Mouse (Mus musculus) liver, embryonic 15.5 days (tissue): ENCODE results near the gene Eif3l. TPM values are rescaled to one million over a fixed set of nuclear protein-coding genes. Genes with fewer than 3 reads are reported as not detected.

Experiments
- ATAC-seq: fragments of 200-750 bp; cut with Nextera tagmentation; 2 replicates; pipeline ENCODE4 v1.8.0; 2017; ENCODE audit warnings: moderate number of reproducible peaks, mild to moderate bottlenecking, moderate library complexity; ENCODE audit not compliant: insufficient read depth
- H3K27ac ChIP-seq: fragments of 300-500 bp; sonication (generic); replicated peaks from 2 replicates; pipeline ENCODE4 v1.5.1; 2015; ENCODE audit warnings: mild to moderate bottlenecking, inconsistent platforms
- H3K27me3 ChIP-seq: fragments of 300-500 bp; sonication (generic); 2 replicates; pipeline ENCODE4 v1.6.1; 2015; ENCODE audit warnings: mild to moderate bottlenecking, inconsistent platforms
- H3K36me3 ChIP-seq: fragments of 300-500 bp; sonication (generic); replicated peaks from 2 replicates; pipeline ENCODE4 v1.6.1; 2015; ENCODE audit warnings: moderate library complexity, mild to moderate bottlenecking, inconsistent platforms
- H3K4me1 ChIP-seq: fragments of 300-500 bp; sonication (generic); replicated peaks from 2 replicates; pipeline ENCODE4 v1.6.1; 2015; ENCODE audit warnings: inconsistent platforms
- H3K4me2 ChIP-seq: fragments of 300-500 bp; sonication (generic); 2 replicates; pipeline ENCODE4 v1.6.1; 2015; ENCODE audit warnings: moderate library complexity, mild to moderate bottlenecking, inconsistent platforms
- H3K4me3 ChIP-seq: fragments of 300-500 bp; sonication (generic); replicated peaks from 2 replicates; pipeline ENCODE4 v1.5.1; 2015; ENCODE audit warnings: mild to moderate bottlenecking, inconsistent platforms
- H3K9ac ChIP-seq: fragments of 300-500 bp; sonication (generic); 2 replicates; pipeline ENCODE4 v1.6.1; 2015; ENCODE audit warnings: moderate library complexity, mild to moderate bottlenecking, inconsistent platforms
- H3K9me3 ChIP-seq: fragments of 300-500 bp; sonication (generic); replicated peaks from 2 replicates; pipeline ENCODE4 v1.6.1; 2016; ENCODE audit warnings: inconsistent platforms
- WGBS: fragments of 180-500 bp; shearing (Covaris S2); methylation state at CpG from one replicate; pipeline ENCODE4 v1.1.7; 2015; ENCODE audit warnings: mixed read lengths; ENCODE audit not compliant: insufficient replicate concordance; 5-methylcytosine and 5-hydroxymethylcytosine counted together
- polyA plus RNA-seq: library from polyadenylated mRNA; unstranded; fragments of >200 nt; fragmentation: Nextera tagmentation; extraction: Ambion mirVana; gene quantifications from 2 replicates; pipeline ENCODE4 v1.2.1, GENCODE M21; 2015

The Eif3l gene
- polyA plus RNA-seq, 1 experiment from 2014 or later: 117 TPM

DNA sequence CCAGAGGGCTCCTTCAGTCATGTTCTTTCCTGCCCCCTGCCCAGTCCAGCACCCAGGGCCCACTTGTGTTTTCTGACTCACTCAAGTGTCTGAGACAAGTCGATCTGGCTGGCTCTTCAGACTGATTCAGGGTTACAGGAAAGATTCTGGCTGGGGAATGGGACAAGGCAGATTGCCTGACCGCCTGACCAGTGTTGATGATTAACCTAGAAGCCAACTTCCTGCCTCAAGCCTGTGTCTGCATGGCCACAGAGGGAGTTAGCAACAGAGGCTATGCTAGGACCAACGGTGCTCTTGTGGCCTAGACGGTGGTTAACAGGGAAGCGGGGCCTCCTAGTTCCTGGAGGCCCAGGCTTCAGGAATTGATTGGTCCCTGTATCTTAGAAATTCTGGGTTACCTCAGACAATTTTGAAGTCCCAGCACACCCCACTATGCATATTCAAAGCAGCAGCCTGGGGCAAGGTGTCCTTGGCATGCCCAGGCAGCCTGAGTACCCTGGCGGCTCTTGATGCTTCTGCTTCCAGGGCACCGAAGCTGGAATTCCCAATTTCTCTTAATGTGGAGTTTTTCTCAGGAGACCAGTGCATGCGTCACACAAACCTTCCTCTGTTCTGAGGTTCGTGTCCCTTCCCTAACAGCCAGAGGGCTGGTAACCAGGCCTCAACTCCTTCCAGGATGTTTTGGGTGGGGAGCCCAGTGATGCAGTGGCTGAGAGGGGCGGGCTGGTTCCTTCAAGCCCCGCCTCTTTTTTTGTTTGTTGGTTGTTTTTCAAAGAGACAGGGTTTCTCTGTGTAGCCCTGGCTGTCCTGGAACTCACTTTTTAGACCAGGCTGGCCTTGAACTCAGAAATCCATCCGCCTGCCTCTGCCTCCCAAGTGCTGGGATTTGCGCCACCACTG is 23.3 kb upstream of the Eif3l start:
- Histone ChIP-seq H3K9ac (no peak overlapping the region), H3K27me3 (peaks cover 2% of the 10 kb centered on the region; the same call in 1 of the 2 replicates), H3K4me2 (peak overlapping the region; percentile 34), H3K9me3 (no peaks in the 10 kb centered on the region), H3K4me3 (no peak overlapping the region; the same call in 1 of the 2 replicates), H3K4me1 (peaks cover 26% of the 10 kb centered on the region), H3K36me3 (peaks cover 52% of the 10 kb centered on the region), H3K27ac (peak overlapping the region; percentile 78)
- peak; percentile 42 for ATAC-seq
- WGBS: 46% methylated on average over 13 of the region's 13 CpGs

DNA sequence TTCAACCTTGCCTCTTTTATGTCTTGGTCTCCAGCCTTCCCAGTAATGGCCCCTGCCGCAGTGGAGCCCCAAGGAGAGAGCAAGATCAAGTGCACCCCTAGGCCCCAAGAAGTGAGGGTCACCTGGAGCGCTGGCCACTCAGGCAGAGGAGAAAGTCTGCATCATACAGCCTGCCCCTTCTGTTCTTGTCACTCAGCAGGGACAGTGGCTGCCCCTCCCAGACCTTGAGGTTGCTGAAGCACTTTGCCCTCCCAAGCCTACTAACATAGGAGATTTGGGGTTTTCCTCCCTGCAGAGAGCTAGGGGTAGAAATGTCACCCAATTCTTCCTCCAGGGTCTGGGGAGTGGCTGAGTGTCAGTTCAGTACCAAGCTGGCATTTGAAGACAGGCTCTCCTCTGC is 22.6 kb upstream of the Eif3l start:
- Histone ChIP-seq H3K4me3 (no peak overlapping the region), H3K27me3 (peaks cover 2% of the 10 kb centered on the region; the same call in 1 of the 2 replicates), H3K4me1 (peaks cover 31% of the 10 kb centered on the region), H3K9ac (no peak overlapping the region), H3K4me2 (no peak overlapping the region), H3K27ac (peak overlapping the region; percentile 78; the same call in 1 of the 2 replicates), H3K36me3 (peaks cover 59% of the 10 kb centered on the region), H3K9me3 (no peaks in the 10 kb centered on the region)
- WGBS: 87% methylated on average over 2 of the region's 2 CpGs
- ATAC-seq: no peak

DNA sequence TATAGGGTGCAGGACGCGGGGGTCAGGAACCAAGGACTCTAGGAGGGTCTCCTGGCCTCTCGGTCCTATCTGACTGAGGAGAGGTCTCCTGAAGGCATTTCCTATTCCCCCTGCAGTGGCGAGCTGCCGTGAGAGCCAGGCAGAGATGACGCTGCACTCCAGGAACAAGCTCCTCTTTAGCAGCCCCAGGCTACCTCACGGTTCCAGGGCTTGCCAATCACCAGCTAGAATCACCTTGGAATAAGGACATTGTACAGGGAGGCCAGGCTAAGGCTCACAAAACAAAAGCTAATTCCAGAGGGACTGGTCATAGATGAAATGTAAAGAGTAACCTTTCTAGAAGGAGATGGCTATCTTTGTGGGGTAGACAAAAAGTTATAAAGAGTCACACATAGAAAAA is 18.4 kb upstream of the Eif3l start:
- Histone ChIP-seq H3K27me3 (no peaks in the 10 kb centered on the region), H3K27ac (no peak overlapping the region), H3K9me3 (no peaks in the 10 kb centered on the region), H3K9ac (no peak overlapping the region), H3K4me3 (no peak overlapping the region), H3K4me2 (no peak overlapping the region), H3K4me1 (peaks cover 58% of the 10 kb centered on the region), H3K36me3 (peaks cover 95% of the 10 kb centered on the region)
- no peak for ATAC-seq
- WGBS: 91% methylated on average over 7 of the region's 7 CpGs

DNA sequence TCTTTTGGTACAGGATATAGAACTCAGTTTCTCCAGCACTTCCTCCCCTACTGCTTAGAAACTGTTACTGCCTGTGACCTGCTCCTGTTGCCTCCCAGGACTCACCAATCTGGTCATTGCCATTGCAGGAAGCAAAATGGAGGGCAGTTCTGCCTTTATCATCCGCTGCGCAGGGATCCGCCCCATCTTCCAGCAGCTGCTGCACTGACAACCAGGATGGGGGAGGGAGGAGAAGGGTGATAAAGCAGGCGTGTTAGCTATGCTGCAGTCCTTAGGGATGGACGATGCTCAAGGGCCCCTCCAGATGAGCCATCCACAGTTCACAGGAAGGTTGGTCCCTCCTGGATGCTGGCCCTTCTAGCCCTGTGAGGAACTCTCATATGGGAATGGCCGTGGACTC is 17.1 kb upstream of the Eif3l start:
- peak; percentile 22 for ATAC-seq
- Histone ChIP-seq H3K4me1 (peaks cover 50% of the 10 kb centered on the region), H3K9ac (no peak overlapping the region), H3K27me3 (no peaks in the 10 kb centered on the region), H3K4me3 (no peak overlapping the region), H3K27ac (peak overlapping the region; percentile 77), H3K36me3 (peaks cover 84% of the 10 kb centered on the region), H3K9me3 (no peaks in the 10 kb centered on the region), H3K4me2 (peak overlapping the region; percentile 46)
- 29% methylated on average over 6 of the region's 6 CpGs for WGBS

DNA sequence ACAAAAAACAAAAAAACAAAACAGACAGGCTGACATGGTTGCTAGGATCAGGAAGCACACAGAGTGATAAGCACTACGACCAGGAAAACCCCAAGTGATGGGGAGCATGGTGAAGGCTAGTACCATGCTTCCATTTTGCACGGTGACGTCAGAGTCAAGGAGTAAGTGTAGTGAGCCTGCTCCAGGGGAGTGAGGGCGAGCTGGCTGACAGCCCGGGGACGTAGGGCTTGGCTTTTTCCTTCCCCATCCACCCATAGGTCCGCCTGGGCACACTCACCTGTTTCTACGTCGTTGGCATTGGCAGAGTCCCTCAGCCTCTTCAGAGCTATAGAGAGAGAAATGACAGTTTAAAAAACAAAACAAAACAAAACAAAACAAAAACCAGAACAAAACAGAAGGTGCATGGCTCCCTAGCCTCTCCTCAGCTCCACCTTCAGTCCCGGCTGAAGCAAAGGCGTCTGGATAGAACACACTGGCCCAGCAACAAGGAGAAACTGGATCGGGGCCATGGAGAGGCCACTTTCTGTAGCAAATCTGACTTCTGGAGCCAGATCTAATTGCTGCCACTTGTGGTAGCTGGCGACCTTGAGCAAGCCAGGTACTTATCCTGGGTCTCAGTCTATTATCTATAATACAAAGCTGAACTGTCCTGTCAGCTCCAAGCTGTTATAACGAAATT is 14.0 kb upstream of the Eif3l start:
- H3K9ac ChIP-seq: peak overlapping the region; percentile 87
- ATAC-seq: no peak
- no peaks in the 10 kb centered on the region for H3K27me3 ChIP-seq
- H3K4me2 ChIP-seq: peak overlapping the region; percentile 74
- peak overlapping the region; percentile 82 for H3K4me3 ChIP-seq
- peaks cover 78% of the 10 kb centered on the region for H3K4me1 ChIP-seq
- peaks cover 52% of the 10 kb centered on the region for H3K36me3 ChIP-seq
- WGBS: 71% methylated on average over 14 of the region's 14 CpGs
- no peaks in the 10 kb centered on the region for H3K9me3 ChIP-seq
- peak overlapping the region; percentile 64 for H3K27ac ChIP-seq

DNA sequence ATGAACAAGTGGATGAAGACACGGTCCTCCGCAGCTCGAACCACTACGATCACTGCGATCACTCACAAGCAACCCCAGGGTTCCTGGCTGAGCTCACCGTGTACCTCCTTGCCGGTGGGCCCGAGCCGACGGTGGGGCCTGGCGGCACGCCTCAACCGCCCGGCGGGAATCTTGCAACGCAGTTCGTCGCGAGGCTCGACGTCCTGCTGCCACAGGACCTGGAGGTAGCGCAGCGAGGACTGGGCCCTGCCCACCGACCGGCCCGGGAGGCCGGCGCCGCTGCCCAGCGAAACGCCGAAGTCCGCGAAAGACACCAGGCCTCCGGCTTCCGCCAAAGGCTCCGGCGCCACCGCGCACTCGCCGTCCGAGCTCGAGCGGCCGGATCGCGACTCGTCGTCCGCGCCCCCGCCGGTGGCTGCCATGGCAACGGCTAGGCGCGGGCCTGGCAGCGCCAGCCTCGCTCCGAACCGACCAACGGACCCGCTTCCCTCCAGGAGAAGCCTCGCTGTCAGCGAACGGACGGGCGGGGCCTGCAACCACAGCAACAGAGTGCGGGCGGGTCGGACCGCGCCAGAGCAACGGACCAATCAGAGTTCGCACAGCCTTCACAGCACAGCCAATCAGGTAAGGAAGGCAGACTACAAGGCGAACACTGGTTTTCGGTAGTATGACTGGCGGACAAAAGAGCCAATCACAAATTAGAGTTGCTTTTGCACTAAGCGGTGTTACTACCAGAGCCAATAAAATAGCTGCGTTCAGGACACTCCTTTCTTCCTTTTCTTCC is 12.4 kb upstream of the Eif3l start, which contains the start of gene Ankrd54:
Gene Ankrd54, minus strand, starts transcription at position 518 of the 784 bp plus-strand sequence.
- H3K36me3 ChIP-seq: peaks cover 37% of the 10 kb centered on the region
- ATAC-seq: peak; percentile 96
- H3K9me3 ChIP-seq: no peaks in the 10 kb centered on the region
- under 1% methylated on average over 80 of the region's 80 CpGs for WGBS
- H3K27ac ChIP-seq: peak within 1 kb of the TSS; percentile 91
- H3K27me3 ChIP-seq: no peaks in the 10 kb centered on the region
- H3K4me3 ChIP-seq: peak within 1 kb of the TSS; percentile 82
- H3K9ac ChIP-seq: peak within 1 kb of the TSS; percentile 87
- H3K4me2 ChIP-seq: peak within 1 kb of the TSS; percentile 79
- peaks cover 86% of the 10 kb centered on the region for H3K4me1 ChIP-seq

DNA sequence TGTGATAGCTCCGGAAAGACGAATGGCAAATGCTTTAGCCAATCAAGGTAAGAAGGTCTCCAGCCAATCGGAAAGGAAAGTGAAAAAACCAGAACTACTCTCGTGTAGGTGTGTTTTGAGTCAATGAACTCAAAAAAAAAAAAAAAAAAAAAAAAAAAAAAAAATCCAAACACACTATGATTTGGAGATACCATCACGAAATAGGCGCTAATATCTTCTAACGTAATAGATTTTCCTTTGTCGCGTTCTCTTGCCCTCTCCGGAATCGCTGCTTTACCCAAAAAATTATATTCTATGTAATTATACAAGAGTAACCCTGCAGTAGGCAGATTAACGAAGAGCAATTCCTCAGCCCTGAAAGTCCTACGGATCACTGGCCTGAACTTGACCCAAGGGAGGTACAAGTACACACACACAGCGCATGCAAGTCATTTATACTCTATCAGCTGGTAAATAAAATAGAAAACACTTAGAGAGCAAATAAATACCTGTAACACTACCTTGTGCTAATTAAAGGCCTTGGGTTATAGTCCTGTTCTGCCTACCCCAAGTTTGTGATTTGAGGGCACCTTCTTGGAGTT is 11.7 kb upstream of the Eif3l start:
- no peaks in the 10 kb centered on the region for H3K27me3 ChIP-seq
- H3K9ac ChIP-seq: peak overlapping the region; percentile 55
- H3K4me3 ChIP-seq: peak overlapping the region; percentile 59
- H3K27ac ChIP-seq: peak overlapping the region; percentile 85
- H3K36me3 ChIP-seq: peaks cover 30% of the 10 kb centered on the region
- 8% methylated on average over 14 of the region's 14 CpGs for WGBS
- ATAC-seq: no peak
- peak overlapping the region; percentile 79 for H3K4me2 ChIP-seq
- peaks cover 86% of the 10 kb centered on the region for H3K4me1 ChIP-seq
- H3K9me3 ChIP-seq: no peaks in the 10 kb centered on the region

DNA sequence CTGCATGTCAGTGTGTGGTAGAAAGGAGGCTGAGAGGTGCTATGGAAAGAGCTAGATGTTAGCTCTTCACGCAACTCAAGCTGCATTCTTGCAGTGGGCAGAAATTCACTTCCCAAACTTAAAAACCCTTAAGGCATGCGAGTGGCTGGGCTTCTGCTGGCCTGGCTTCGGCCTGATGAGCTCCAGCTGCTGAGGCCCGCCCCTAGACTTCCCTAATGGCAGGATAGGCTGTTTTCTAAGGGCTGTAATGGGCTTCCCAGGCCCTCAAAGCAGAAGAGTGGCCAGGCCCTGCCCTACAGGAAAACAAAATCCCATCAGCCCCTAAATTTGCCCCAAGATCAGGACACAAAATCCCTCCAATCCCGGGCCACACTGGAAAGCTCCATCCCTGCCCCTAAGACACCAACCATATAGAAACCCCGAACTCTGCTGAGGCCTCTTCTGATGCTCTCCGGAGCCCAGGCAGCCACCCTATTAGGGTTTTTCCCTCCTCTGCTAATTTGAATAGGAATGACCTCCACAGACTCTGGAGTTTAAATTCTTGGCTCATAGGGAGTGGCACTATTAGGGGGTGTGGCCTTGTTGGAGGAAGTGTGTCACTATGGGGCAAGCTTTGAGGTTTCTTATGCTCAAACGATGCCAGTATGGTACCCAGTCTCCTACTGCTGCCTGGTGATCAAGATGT is 9.8 kb upstream of the Eif3l start:
- H3K4me2 ChIP-seq: no peak overlapping the region
- no peaks in the 10 kb centered on the region for H3K9me3 ChIP-seq
- H3K4me3 ChIP-seq: no peak overlapping the region
- ATAC-seq: no peak
- peaks cover 83% of the 10 kb centered on the region for H3K4me1 ChIP-seq
- H3K36me3 ChIP-seq: peaks cover 10% of the 10 kb centered on the region
- no peak overlapping the region for H3K9ac ChIP-seq
- WGBS: 68% methylated on average over 8 of the region's 8 CpGs
- H3K27me3 ChIP-seq: no peaks in the 10 kb centered on the region
- peak overlapping the region; percentile 24; the same call in 1 of the 2 replicates for H3K27ac ChIP-seq

DNA sequence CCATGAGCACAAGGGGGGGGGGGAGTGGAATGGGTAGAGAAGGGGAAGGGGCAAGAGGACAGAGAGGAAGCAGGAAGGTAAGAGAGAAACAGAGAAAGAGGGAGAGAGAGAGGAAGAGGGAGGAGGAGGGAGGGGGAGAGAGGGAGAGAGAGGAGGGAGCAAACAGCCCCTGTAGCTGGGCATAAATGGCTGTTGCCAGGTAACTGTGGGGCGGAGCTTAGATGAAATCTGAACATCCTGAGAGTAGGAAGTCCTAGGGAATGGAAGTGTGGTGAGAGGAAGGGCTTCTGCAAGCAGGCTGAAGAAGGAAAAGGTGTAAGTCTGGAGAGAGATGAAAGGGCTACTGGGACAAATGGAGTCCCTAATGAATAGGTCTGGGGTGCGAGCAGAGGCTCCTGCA is 8.7 kb upstream of the Eif3l start:
- Histone ChIP-seq H3K36me3 (no peaks in the 10 kb centered on the region; the same call in 1 of the 2 replicates), H3K9ac (no peak overlapping the region), H3K4me2 (no peak overlapping the region), H3K4me3 (no peak overlapping the region), H3K27me3 (no peaks in the 10 kb centered on the region), H3K9me3 (no peaks in the 10 kb centered on the region), H3K27ac (peak overlapping the region; percentile 91; the same call in 1 of the 2 replicates), H3K4me1 (peaks cover 73% of the 10 kb centered on the region)
- no peak for ATAC-seq
- 67% methylated on average over 2 of the region's 2 CpGs for WGBS

DNA sequence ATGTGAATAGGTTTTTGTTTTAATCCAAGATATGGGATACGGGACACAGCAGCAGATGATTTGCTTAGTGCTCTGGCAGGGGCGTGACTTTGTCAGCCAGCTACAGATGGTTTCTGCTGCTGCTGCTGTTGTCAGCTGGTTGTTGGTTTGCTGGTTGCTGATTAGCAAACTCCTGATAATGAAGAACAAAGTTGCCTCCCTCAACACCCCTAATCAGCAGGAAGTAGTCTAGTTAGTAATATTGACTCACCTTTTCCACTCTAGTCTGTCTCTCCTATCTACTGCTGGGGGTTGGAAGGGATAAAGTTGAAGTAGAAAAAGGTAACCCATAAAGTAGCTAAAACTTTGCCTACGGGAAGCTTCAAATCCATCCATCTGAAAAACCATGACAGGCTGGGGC is 7.3 kb upstream of the Eif3l start:
- Histone ChIP-seq H3K4me1 (peaks cover 69% of the 10 kb centered on the region), H3K36me3 (no peaks in the 10 kb centered on the region), H3K4me2 (peak overlapping the region; percentile 46), H3K9me3 (no peaks in the 10 kb centered on the region), H3K4me3 (no peak overlapping the region; the same call in 1 of the 2 replicates), H3K27me3 (no peaks in the 10 kb centered on the region), H3K9ac (no peak overlapping the region), H3K27ac (peak overlapping the region; percentile 91)
- WGBS: 12% methylated on average over 3 of the region's 3 CpGs
- peak; percentile 4; the same call in 1 of the 2 replicates for ATAC-seq
